Mouse (Mus musculus) induced T-regulatory cell, adult 2 months (primary cell): ENCODE measurements around the gene C1ql1.

Experiments used
- DNase-seq: peaks from one replicate; pipeline ENCODE4 v3.0.0-alpha.2; 2012; ENCODE audit warnings: low read depth

Gene C1ql1

DNA sequence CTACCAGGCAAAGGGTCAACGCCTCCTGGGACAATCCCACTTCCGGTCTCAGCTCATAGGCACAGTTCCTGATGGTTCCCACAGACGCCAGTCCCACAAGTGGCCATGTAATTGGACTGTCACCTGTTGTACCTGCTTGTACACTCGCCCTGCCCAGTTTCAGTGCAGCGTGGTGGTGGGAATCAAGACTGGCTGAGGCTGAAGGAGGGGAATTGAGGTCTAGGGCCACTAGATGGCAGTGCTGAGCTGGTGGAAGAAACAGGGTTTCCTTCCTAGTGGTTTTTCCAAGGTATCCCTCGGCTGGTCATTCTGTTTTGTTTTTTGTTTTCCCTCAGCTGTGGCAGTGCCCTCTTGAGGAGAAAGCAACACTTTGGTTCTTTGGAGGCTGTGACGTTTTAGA, 45.7 kb downstream of the C1ql1 start, which contains the start of gene Gfap:
Gene Gfap, minus strand, starts transcription at position 150 of the 400 bp plus-strand sequence.
- peak; percentile 83 for DNase-seq

DNA sequence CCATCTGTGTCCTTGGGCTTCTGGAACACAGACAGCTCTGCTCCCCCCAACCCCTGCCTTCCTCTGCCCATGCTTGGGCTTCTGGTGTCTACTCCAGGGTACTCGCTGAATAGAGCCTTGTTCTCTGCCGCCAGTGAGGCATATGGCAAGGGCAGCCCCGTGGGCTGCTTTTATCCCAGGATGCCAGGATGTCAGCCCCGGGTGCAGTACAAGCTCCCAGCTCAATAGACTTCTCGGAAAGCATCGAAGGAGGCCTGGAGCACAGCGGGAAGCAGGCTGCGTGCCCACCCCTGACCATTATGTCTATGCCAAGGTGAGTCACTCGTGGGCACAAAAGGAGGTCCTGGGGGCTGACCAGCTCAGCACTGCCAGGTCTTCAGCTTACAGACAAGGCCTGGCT, 48.1 kb downstream of the C1ql1 start:
- DNase-seq = no peak

- DNase-seq = no peak
These were observed 49.8 kb downstream of the C1ql1 start for GRCm38 (mm10) chr11:102896641-102897040.

DNA sequence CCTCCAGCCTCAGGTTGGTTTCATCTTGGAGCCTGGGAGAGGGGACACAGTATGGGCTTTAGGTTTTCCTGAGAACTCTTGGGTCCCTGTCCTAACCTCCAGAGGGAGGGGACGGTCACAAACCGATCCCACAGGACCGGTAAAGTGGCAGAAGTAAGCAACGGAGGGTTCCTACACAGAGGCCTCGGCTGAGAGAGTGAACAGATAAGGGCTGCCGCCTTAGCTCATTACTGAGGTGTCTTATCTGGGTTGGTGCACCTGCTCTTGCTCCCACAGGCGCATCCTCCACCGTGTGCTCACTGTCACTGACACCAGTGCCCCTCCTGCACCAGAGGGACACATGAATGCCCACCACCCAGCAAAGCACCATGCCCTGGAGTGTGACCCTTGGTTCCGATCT, 50.7 kb downstream of the C1ql1 start:
- no peak for DNase-seq

- DNase-seq = no peak
These were observed 51.8 kb downstream of the C1ql1 start for GRCm38 (mm10) chr11:102894716-102895115.

GRCm38 (mm10) chr11:102893015-102893651, 53.4 kb downstream of the C1ql1 start:
- peak; percentile 84 for DNase-seq

DNA sequence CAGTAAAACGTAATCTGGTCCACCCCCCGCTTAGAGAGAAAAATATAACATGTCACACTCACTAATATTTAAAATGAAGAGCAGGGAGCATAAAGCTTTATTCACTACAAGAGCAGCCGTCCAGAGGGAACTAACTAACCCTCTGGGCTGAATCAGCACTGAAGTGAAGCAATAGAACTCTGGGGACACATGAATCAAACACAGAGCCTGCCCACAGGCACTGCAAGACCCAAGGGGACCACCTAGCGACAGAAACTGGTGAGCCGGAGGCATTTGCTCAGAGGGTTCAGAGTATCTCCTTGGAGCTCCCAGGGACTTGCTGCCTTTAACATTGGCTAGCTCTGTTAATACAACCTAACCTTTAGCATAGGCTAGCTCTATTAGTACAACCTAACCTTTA, 56.4 kb downstream of the C1ql1 start:
- DNase-seq = no peak
